Mouse (Mus musculus) activated CD4-positive, CD25-positive, alpha-beta regulatory T cell, adult 4 months (primary cell): Measurements from ENCODE around the gene Ifnar2. TPM values are rescaled to one million over a fixed set of nuclear protein-coding genes. Genes with fewer than 3 reads are reported as not detected.
A peak's percentile ranks its signal among the peaks of the same experiment; 100 is the strongest.

Experiments
- ATAC-seq: one replicate; pipeline ENCODE4 v1.8.0; 2017
- polyA plus RNA-seq, 2 experiments: library from polyadenylated mRNA; unstranded; fragments of 100-300 nt; shearing (Covaris generic); gene quantifications; one replicate each; pipeline ENCODE4 v1.2.1; 2017

Gene Ifnar2
- polyA plus RNA-seq, result 10 to 100 TPM; 48.1 to 49.2 TPM

DNA sequence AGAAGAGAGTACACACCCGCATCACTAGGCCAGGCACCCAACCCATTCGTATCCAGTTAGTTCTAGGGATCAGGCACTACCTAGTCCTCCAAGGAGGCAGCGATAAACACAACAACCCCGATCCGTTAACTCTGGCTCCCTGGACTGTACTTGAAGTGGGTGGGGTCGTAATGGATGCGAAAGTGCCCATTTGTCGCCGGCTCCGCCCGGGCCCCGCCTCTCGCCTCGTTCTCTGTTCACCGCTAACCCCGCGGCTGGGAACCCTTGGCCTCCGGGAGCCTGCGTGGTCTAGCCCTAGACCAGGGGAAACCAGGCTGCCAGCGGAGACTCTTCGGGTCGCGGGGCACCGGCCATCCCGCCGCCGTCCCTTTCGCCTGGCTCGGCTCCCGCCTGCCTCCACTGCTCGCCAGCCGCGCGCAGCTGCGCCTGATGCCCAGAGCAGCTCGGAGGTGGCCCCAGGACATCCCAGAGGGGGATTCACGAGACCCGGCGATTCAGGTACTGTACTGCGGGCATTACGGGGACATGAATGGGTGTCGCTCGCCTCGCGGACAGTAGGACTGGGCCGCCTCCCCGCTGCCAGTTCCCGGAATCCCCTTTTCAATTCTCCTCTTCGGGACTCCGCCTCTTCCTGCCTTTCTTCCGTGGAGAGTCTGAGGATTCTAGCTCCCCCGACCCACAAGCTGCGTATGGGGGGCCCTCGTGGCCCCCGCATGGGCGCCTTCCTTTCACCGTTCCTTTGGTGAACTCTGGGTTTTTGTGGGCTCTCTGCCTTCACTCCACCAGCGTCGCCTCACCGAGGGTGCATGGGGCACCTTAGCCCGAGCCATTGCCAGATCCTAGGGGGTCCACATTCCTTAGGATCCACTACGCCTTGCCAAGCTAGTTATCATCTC lies at the start of gene Ifnar2:
Gene Ifnar2, plus strand, starts transcription at position 207 of the 896 bp plus-strand sequence.
- peak; percentile 68 for ATAC-seq

DNA sequence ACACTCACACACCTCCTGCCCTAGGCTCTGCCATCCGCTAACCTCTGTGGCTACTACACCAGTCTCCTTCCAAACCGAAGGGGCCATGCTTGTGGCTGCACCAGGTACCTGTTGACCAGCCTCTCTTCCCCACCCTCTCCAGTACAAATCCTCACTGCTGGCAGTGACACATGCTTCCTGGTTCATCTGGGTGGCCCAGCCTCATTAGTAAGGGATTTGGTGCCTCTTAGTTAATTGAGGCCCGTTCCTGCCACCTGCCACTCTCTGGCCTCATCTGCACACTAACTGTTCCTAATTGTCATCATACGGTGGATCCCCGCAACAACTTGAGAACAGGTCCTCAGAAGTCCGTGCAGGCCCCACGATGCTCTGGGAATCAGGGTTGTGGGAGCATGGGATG lies 45.0 kb upstream of the Ifnar2 start:
- no peak for ATAC-seq

- no peak for ATAC-seq
Measured at GRCm38 (mm10) chr16:91328922-91329321, 43.7 kb upstream of the Ifnar2 start.

DNA sequence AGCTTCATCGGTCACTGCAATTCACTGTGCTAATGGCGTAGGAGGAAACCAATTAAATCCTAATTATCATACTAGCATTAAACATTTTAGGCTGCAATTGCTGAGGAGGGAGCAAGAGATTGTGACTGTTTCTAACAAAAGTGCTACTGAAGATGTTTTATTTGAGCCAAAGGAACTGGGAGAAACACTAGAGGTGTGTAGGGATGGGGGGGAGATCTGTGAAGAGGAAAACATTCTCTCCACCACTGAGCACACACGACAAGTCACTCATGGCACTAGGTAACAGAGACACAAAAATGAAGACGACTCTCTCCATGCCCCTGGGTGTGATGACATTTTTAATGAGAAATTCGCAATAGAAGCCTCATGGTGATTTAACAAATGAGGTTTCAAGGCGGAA lies 42.1 kb upstream of the Ifnar2 start:
- no peak for ATAC-seq

DNA sequence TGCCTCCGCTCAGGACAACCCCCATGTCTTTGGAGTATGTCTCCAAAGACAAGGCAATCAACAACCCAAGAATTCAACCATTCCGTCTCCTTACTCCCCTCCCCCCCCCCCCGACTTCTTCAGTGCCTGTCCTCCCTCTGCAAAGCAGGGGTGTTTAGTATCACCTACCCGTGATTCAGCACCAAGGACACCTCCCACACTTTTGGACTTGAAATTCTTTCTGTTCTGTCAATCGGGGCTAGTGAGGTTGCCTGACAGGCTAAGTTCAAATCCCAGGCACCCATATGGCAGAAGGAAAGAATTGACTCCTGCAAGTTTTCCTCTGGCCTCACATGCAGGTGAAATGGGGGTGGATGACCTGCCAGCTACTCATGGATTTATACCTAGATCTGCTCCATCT lies 41.4 kb upstream of the Ifnar2 start:
- no peak for ATAC-seq

DNA sequence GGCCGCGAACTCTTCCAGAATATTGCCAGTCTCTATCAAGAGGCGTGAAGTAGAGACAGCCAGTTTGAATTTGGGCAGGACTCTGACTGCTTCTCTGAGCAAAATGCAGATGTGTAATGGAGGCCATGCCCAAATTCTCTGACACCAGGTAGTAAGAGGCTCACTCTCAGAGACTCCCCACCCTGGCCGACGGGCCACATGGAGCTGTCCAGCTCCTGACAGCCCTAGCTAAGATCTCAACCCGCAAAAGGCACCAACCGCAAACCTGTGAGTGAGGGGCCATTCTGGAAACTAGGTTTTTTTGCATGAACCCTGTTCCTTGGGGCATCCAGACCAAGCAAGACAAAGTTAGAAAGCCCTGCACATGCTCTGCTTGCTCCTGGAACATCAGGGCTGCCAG lies 39.7 kb upstream of the Ifnar2 start:
- no peak for ATAC-seq

- no peak for ATAC-seq
Measured at GRCm38 (mm10) chr16:91334190-91334893, 38.2 kb upstream of the Ifnar2 start.

GRCm38 (mm10) chr16:91336753-91337152 lies 35.8 kb upstream of the Ifnar2 start:
- no peak for ATAC-seq

GRCm38 (mm10) chr16:91337480-91337879 lies 35.1 kb upstream of the Ifnar2 start:
- no peak for ATAC-seq

DNA sequence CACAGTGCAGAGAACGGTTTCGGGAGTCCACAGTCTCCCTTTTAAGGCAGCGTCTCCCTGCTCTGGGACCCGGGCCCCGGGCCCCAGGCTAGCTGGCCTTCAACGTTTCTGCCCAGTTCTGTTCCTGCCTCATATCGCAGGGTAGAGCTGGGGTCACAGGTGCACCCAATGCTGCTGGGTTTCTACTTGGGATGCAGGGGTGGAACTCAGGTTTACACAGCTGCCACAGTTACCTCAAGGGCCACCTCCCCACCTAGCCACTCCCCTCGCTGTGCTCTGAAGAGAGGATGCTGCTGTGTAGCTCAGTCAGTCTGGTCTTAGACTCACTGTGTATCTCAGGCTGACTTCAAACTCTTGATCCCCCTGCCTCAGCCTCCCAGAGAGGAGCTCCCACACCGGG lies 26.1 kb upstream of the Ifnar2 start:
- ATAC-seq, result no peak

- ATAC-seq, result no peak
Measured at GRCm38 (mm10) chr16:91347491-91348263, 24.9 kb upstream of the Ifnar2 start.

DNA sequence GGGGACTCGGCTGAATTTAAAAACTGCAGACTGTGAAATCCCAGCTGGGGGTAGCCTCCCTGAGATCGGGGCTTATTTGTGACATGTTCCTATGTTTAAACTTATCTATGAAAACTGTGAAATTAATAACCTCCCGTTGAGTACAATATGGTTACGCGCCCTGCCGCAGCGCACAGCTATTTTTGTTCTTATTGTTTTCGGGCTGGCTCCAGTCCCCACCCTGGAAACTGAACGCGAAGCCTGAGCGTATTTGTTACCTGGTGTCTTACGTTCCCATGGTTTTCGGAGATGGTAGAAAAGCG lies 24.4 kb upstream of the Ifnar2 start:
- no peak for ATAC-seq

GRCm38 (mm10) chr16:91348588-91349330 lies 23.8 kb upstream of the Ifnar2 start:
- ATAC-seq, result no peak

DNA sequence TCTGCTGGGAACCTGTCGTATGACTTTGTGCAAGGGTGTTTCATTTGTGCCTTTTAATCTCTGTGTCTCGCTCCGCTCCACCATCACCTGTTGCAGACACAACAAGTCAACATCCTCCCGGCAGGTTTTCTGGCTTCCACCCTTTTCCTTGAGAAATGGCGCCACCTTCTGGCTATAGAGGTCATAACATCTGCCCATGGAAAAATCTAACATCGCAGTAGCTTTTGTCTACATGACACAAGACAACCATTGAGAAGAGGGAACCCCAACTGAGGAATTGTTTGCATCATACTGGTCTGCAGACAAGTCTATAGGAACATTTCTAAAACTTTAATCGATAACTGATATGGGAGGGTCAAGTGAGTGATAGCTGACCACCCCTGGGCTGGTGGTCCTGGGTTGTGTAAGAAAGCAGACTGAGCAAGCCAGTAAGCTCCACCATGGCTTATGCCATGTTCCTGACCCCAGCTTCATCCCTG lies 20.5 kb upstream of the Ifnar2 start:
- ATAC-seq, result no peak

DNA sequence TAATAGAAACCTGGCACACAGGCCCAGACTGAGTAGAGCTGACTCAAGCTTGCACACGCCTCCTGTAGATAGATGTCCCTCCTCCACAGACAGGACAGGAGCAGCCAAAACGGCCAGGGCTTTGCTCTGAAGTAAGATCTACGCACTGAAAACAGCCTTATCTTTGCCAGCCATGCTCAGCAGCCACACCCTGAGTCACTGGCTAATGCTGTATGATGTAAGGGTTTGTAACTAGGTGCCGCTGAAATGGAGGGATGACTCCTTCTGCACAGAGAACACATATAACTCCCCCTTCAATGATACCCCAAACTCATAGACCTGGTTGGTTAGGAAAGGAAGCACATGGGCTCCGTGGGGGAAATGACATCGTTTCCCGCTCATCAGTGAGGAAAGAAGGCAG lies 19.8 kb upstream of the Ifnar2 start:
- ATAC-seq, result no peak

DNA sequence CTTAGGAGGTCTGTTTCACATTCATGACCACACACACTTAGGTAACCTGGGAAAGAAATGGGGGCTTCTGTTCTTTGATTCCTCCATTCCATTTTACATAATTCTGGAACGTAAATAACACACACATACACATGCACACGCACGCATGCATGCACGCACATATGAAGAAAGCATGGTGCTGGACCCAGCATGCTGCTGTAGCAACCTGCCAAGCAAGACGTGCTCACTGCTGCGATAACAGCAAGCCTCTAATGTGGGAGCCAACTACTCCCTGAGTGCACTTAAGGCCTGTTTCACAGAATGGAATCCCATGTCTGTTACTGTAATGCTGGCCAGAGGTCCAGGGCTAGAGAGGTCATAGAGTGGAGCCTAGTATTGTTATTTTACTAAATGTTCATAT lies 19.4 kb upstream of the Ifnar2 start:
- ATAC-seq, result no peak

- no peak for ATAC-seq
Measured at GRCm38 (mm10) chr16:91353638-91354037, 18.9 kb upstream of the Ifnar2 start.

GRCm38 (mm10) chr16:91354599-91354998 lies 18.0 kb upstream of the Ifnar2 start:
- ATAC-seq, result no peak

DNA sequence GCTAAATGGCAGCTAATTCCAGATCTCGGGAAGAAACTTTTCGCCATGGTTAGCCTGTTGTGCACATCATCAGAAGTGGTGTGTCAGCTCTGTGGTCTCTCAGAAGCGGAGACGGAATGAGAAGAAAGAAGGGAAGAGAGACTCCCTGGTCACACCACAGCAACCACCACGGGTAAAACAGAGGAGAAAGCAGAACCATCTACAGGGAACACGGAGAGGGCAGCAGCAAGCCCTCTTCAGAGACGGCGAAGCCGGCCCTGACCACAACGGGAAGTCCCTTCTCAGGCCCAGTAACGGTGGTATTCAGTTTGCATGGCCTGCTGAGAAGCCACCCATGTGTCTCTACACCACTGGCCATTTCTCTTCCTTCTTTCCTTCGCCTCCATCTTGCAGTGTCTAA lies 17.4 kb upstream of the Ifnar2 start:
- no peak for ATAC-seq

GRCm38 (mm10) chr16:91356760-91357525 lies 15.6 kb upstream of the Ifnar2 start:
- no peak for ATAC-seq

DNA sequence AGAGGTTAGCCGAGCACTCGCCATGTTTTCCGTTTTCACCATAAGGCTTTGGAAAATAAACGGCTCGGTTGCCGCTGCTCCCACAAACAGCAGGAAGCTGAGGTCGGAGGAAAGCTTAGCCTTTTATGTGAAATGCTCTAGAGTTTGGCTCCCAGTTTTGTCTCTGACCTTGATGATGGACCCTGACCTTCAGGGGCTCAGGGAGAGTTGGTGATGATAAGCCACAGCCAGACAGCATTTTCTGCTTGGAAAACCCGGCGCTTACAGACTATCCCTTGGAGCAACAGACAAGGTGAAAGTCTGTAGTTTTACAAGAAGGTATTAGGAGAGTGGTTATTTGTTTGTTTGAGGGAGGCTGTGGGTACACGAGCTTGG lies 15.1 kb upstream of the Ifnar2 start:
- ATAC-seq, result no peak

GRCm38 (mm10) chr16:91358555-91358954 lies 14.0 kb upstream of the Ifnar2 start:
- ATAC-seq, result peak; percentile 81
